Mouse (Mus musculus): Measurements from ENCODE around the gene C130032M10Rik. TPM values are rescaled to one million over a fixed set of nuclear protein-coding genes. Genes with fewer than 3 reads are reported as not detected.

The C130032M10Rik gene
- polyA plus RNA-seq, 1 experiment from 2014 or later, result not detected

- ATAC-seq (replicated peaks; ENCODE audit: low FRiP score), result no peak
- WGBS, result 76% methylated on average over 23 of the region's 23 CpGs
- no peak overlapping the region for H3K9ac ChIP-seq (ENCODE audit: low read depth, low read length)
These were observed 27.8 kb upstream of the C130032M10Rik start for GRCm38 (mm10) chr9:114487481-114488258.

GRCm38 (mm10) chr9:114496469-114496868 is 19.0 kb upstream of the C130032M10Rik start:
- ATAC-seq (replicated peaks; ENCODE audit: low FRiP score), result no peak
- H3K9ac ChIP-seq (ENCODE audit: low read depth, low read length), result no peak overlapping the region
- WGBS, result 74% methylated on average over 7 of the region's 7 CpGs

More at GRCm38 (mm10) chr9:114487481-114488258, 27.8 kb upstream of the C130032M10Rik start:
- no peaks in the 10 kb centered on the region for H3K9me3 ChIP-seq (ENCODE audit: control insufficient read depth, low read length)
- no peak overlapping the region for H3K27ac ChIP-seq (ENCODE audit: low read depth, low read length)
- H3K4me3 ChIP-seq (ENCODE audit: low read depth, low read length), result no peak overlapping the region
- no peak overlapping the region for H3K4me2 ChIP-seq
- no peaks in the 10 kb centered on the region for H3K4me1 ChIP-seq (replicated peaks; ENCODE audit: control insufficient read depth, insufficient read depth, low read length)
- no peak for DNase-seq (ENCODE audit: low spot score)
- no peaks in the 10 kb centered on the region for H3K27me3 ChIP-seq (replicated peaks; ENCODE audit: control insufficient read depth, insufficient read depth, low read length)
- no peaks in the 10 kb centered on the region for H3K36me3 ChIP-seq (ENCODE audit: control insufficient read depth, insufficient read depth, low read length)

GRCm38 (mm10) chr9:114498218-114498617 is 17.3 kb upstream of the C130032M10Rik start:
- H3K36me3 ChIP-seq (ENCODE audit: control insufficient read depth, insufficient read depth, low read length), result no peaks in the 10 kb centered on the region
- H3K9ac ChIP-seq (ENCODE audit: low read depth, low read length), result no peak overlapping the region
- peak; percentile 89 for DNase-seq (ENCODE audit: low spot score)
- H3K9me3 ChIP-seq (ENCODE audit: control insufficient read depth, low read length), result no peaks in the 10 kb centered on the region
- H3K27me3 ChIP-seq (replicated peaks; ENCODE audit: control insufficient read depth, insufficient read depth, low read length), result no peaks in the 10 kb centered on the region
- H3K4me3 ChIP-seq (ENCODE audit: low read depth, low read length), result no peak overlapping the region
- no peak overlapping the region for H3K4me2 ChIP-seq
- peak; percentile 60; the same call in 1 of the 2 replicates for ATAC-seq (replicated peaks; ENCODE audit: low FRiP score)
- H3K27ac ChIP-seq (ENCODE audit: low read depth, low read length), result no peak overlapping the region
- WGBS, result 7% methylated on average over 11 of the region's 11 CpGs
- H3K4me1 ChIP-seq (replicated peaks; ENCODE audit: control insufficient read depth, insufficient read depth, low read length), result peaks cover 16% of the 10 kb centered on the region

More at GRCm38 (mm10) chr9:114496469-114496868, 19.0 kb upstream of the C130032M10Rik start:
- H3K27me3 ChIP-seq (replicated peaks; ENCODE audit: control insufficient read depth, insufficient read depth, low read length), result no peaks in the 10 kb centered on the region
- DNase-seq (ENCODE audit: low spot score), result no peak
- H3K36me3 ChIP-seq (ENCODE audit: control insufficient read depth, insufficient read depth, low read length), result no peaks in the 10 kb centered on the region
- no peaks in the 10 kb centered on the region for H3K9me3 ChIP-seq (ENCODE audit: control insufficient read depth, low read length)
- peaks cover 4% of the 10 kb centered on the region; the same call in 1 of the 2 replicates for H3K4me1 ChIP-seq (replicated peaks; ENCODE audit: control insufficient read depth, insufficient read depth, low read length)
- H3K4me3 ChIP-seq (ENCODE audit: low read depth, low read length), result no peak overlapping the region
- no peak overlapping the region for H3K4me2 ChIP-seq
- no peak overlapping the region for H3K27ac ChIP-seq (ENCODE audit: low read depth, low read length)

DNA sequence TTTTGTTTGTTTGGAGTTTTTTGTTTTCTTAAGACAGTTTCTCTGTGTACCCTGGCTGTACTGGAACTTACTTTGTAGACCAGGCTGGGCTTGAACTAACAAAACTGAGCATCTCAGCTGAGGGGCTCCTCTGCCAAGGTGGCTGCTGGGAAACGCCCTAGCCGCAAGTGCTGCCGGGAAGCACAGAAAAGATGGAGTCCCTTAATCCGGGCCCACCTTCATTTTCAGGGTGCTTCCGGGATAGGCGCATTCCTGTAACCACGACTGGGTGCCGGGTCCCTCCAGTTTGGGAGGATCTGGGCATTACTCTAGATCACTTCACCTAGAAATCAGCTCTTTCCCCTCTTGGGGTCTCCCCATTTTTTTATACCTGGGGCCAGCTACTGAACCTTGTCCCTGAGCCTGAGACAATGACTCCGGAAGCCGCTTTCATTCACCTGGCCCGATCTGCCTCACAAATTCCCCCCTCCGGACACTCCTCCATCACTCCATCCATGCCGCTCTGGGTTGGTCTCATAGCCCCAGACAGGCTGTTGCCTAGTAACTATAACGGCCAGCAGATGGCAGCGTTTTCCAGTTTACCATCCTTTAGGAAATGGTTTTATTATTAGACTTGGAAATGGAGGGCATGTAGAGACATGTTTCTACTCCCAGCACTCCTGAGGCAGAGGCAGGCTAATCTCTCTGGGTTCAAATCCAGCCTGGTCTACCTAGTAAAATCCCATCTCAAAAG is 15.5 kb upstream of the C130032M10Rik start:
- Histone ChIP-seq H3K4me3 (ENCODE audit: low read depth, low read length) (no peak overlapping the region), H3K4me2 (no peak overlapping the region), H3K27ac (ENCODE audit: low read depth, low read length) (no peak overlapping the region), H3K27me3 (replicated peaks; ENCODE audit: control insufficient read depth, insufficient read depth, low read length) (no peaks in the 10 kb centered on the region), H3K9me3 (ENCODE audit: control insufficient read depth, low read length) (no peaks in the 10 kb centered on the region), H3K4me1 (replicated peaks; ENCODE audit: control insufficient read depth, insufficient read depth, low read length) (peaks cover 17% of the 10 kb centered on the region), H3K9ac (ENCODE audit: low read depth, low read length) (no peak overlapping the region), H3K36me3 (ENCODE audit: control insufficient read depth, insufficient read depth, low read length) (no peaks in the 10 kb centered on the region)
- WGBS, result 16% methylated on average over 15 of the region's 15 CpGs
- DNase-seq (ENCODE audit: low spot score) (peak; percentile 68), ATAC-seq (replicated peaks; ENCODE audit: low FRiP score) (peak; percentile 52)

GRCm38 (mm10) chr9:114501111-114501510 is 14.4 kb upstream of the C130032M10Rik start:
- DNase-seq (ENCODE audit: low spot score) (no peak), ATAC-seq (replicated peaks; ENCODE audit: low FRiP score) (0 out of 2 replicates have a peak, but pooled peaks have one; percentile 9)
- Histone ChIP-seq H3K4me1 (replicated peaks; ENCODE audit: control insufficient read depth, insufficient read depth, low read length) (peaks cover 17% of the 10 kb centered on the region), H3K9ac (ENCODE audit: low read depth, low read length) (no peak overlapping the region), H3K9me3 (ENCODE audit: control insufficient read depth, low read length) (no peaks in the 10 kb centered on the region), H3K36me3 (ENCODE audit: control insufficient read depth, insufficient read depth, low read length) (no peaks in the 10 kb centered on the region), H3K4me2 (no peak overlapping the region), H3K27me3 (replicated peaks; ENCODE audit: control insufficient read depth, insufficient read depth, low read length) (no peaks in the 10 kb centered on the region), H3K4me3 (ENCODE audit: low read depth, low read length) (no peak overlapping the region), H3K27ac (ENCODE audit: low read depth, low read length) (no peak overlapping the region)
- 49% methylated on average over 7 of the region's 7 CpGs for WGBS

GRCm38 (mm10) chr9:114501913-114502312 is 13.6 kb upstream of the C130032M10Rik start:
- Histone ChIP-seq H3K27me3 (replicated peaks; ENCODE audit: control insufficient read depth, insufficient read depth, low read length) (no peaks in the 10 kb centered on the region), H3K27ac (ENCODE audit: low read depth, low read length) (no peak overlapping the region), H3K4me2 (no peak overlapping the region), H3K4me3 (ENCODE audit: low read depth, low read length) (no peak overlapping the region), H3K9ac (ENCODE audit: low read depth, low read length) (no peak overlapping the region), H3K36me3 (ENCODE audit: control insufficient read depth, insufficient read depth, low read length) (no peaks in the 10 kb centered on the region), H3K9me3 (ENCODE audit: control insufficient read depth, low read length) (no peaks in the 10 kb centered on the region), H3K4me1 (replicated peaks; ENCODE audit: control insufficient read depth, insufficient read depth, low read length) (peaks cover 17% of the 10 kb centered on the region)
- DNase-seq (ENCODE audit: low spot score), result no peak
- no peak for ATAC-seq (replicated peaks; ENCODE audit: low FRiP score)
- 79% methylated on average over 11 of the region's 11 CpGs for WGBS

GRCm38 (mm10) chr9:114502711-114503427 is 12.6 kb upstream of the C130032M10Rik start:
- peaks cover 17% of the 10 kb centered on the region for H3K4me1 ChIP-seq (replicated peaks; ENCODE audit: control insufficient read depth, insufficient read depth, low read length)
- no peaks in the 10 kb centered on the region for H3K36me3 ChIP-seq (ENCODE audit: control insufficient read depth, insufficient read depth, low read length)
- H3K27me3 ChIP-seq (replicated peaks; ENCODE audit: control insufficient read depth, insufficient read depth, low read length), result no peaks in the 10 kb centered on the region
- peak overlapping the region; percentile 43 for H3K4me2 ChIP-seq
- ATAC-seq (replicated peaks; ENCODE audit: low FRiP score) (peak; percentile 52), DNase-seq (ENCODE audit: low spot score) (no peak)
- H3K9ac ChIP-seq (ENCODE audit: low read depth, low read length), result no peak overlapping the region
- 25% methylated on average over 15 of the region's 15 CpGs for WGBS
- no peak overlapping the region; the same call in 1 of the 2 replicates for H3K27ac ChIP-seq (ENCODE audit: low read depth, low read length)
- H3K9me3 ChIP-seq (ENCODE audit: control insufficient read depth, low read length), result no peaks in the 10 kb centered on the region
- H3K4me3 ChIP-seq (ENCODE audit: low read depth, low read length), result no peak overlapping the region

- Histone ChIP-seq H3K9ac (ENCODE audit: low read depth, low read length) (no peak within 1 kb of the TSS), H3K27ac (ENCODE audit: low read depth, low read length) (no peak within 1 kb of the TSS), H3K4me1 (replicated peaks; ENCODE audit: control insufficient read depth, insufficient read depth, low read length) (peaks cover 17% of the 10 kb centered on the region), H3K36me3 (ENCODE audit: control insufficient read depth, insufficient read depth, low read length) (no peaks in the 10 kb centered on the region), H3K4me3 (ENCODE audit: low read depth, low read length) (no peak within 1 kb of the TSS), H3K4me2 (no peak within 1 kb of the TSS), H3K27me3 (replicated peaks; ENCODE audit: control insufficient read depth, insufficient read depth, low read length) (no peaks in the 10 kb centered on the region), H3K9me3 (ENCODE audit: control insufficient read depth, low read length) (no peaks in the 10 kb centered on the region)
- no peak for DNase-seq (ENCODE audit: low spot score)
- 88% methylated on average over 9 of the region's 9 CpGs for WGBS
- no peak for ATAC-seq (replicated peaks; ENCODE audit: low FRiP score)
These were observed 10.7 kb upstream of the C130032M10Rik start, which contains the start of gene Ccr4 for GRCm38 (mm10) chr9:114504816-114505215. TSS of gene Ccr4 (minus strand) at chr9:114504916.

Measured in liver, embryonic 11.5 days (tissue).